Comparison of ENCODE assay signal across 8 mouse cellular contexts in the genomic region with DNA sequence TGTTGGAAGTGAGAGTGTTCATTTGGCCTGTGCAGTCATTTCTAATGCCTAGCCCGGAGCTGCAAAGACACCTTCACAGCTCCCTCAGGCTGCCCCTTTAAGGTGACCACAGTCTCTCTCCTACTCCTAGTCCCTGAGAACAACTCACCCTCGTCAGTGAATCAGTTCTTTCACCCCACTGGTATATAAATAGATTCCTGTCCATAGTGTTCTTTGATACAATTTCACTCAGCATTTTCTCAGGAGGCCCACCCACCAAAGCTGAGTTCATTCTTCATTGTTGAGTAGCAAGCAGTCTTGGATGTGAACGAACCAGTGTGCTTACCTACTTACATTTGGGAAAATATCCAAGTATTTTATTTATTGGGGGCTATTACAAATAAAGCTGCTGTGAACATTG. TPM values are rescaled to one million over a fixed set of nuclear protein-coding genes. Genes with fewer than 3 reads are reported as not detected.
DNase-seq lines count a peak whose midpoint lies in the region; ATAC-seq and TF ChIP-seq lines count a peak whose summit lies in the region.

No protein-coding gene starts in this region.

- WGBS in kidney, postnatal 0 days, result 26% methylated on average over 3 of the region's 3 CpGs
- WGBS in liver, postnatal 0 days (ENCODE audit: insufficient replicate concordance), result 34% methylated on average over 3 of the region's 3 CpGs

- no peaks in the 10 kb centered on the region for H3K9me3 ChIP-seq in kidney, postnatal 0 days (replicated peaks; ENCODE audit: low read length)
- no peaks in the 10 kb centered on the region for H3K9me3 ChIP-seq in liver, postnatal 0 days (ENCODE audit: low read length)

- no peak for TF ChIP-seq CTCF in kidney, postnatal 0 days (IDR thresholded peaks at IDR 0.05; ENCODE audit: low read depth)
- TF ChIP-seq CTCF in liver, postnatal 0 days (IDR thresholded peaks at IDR 0.05; ENCODE audit: low read depth), result no peak

- no peak overlapping the region for H3K4me3 ChIP-seq in kidney, postnatal 0 days (replicated peaks; ENCODE audit: low read depth, low read length)
- H3K4me3 ChIP-seq in liver, postnatal 0 days (ENCODE audit: low read depth, low read length), result no peak overlapping the region

- no peak for TF ChIP-seq EP300 in liver, postnatal 0 days (IDR thresholded peaks at IDR 0.05; ENCODE audit: low read depth)

- peak; percentile 23; the same call in 1 of the 2 replicates for ATAC-seq in frontal cortex, adult (ENCODE audit: low TSS enrichment)
- ATAC-seq in kidney, postnatal 0 days (replicated peaks; ENCODE audit: low FRiP score, low read depth), result no peak
- no peak for ATAC-seq in liver, postnatal 0 days

- H3K27me3 ChIP-seq in kidney, postnatal 0 days (ENCODE audit: insufficient read depth, low read length), result no peaks in the 10 kb centered on the region
- H3K27me3 ChIP-seq in liver, postnatal 0 days (ENCODE audit: insufficient read depth, low read length), result no peaks in the 10 kb centered on the region

- no peak overlapping the region for H3K9ac ChIP-seq in kidney, postnatal 0 days (ENCODE audit: low read depth, low read length)
- no peak overlapping the region for H3K9ac ChIP-seq in liver, postnatal 0 days (replicated peaks)

- H3K4me1 ChIP-seq in kidney, postnatal 0 days (replicated peaks; ENCODE audit: insufficient read depth, low read length), result peaks cover 20% of the 10 kb centered on the region
- H3K4me1 ChIP-seq in liver, postnatal 0 days (ENCODE audit: insufficient read depth), result peaks cover 22% of the 10 kb centered on the region

- no peak for DNase-seq in frontal cortex, adult 2 months (ENCODE audit: extremely low spot score in 1 of 2, low spot score in 1 of 2)
- no peak for DNase-seq in kidney, postnatal 0 days (ENCODE audit: low spot score)
- DNase-seq in kidney, postnatal 4 days, result no peak
- DNase-seq in brain, adult 2 months (ENCODE audit: low read depth, low spot score), result peak; percentile 27
- DNase-seq in liver, postnatal 0 days, result no peak
- no peak for DNase-seq in yolk sac, embryonic 10.5 days (ENCODE audit: low spot score)
- no peak for DNase-seq in thymus, postnatal 36 days

- no peak overlapping the region for H3K4me2 ChIP-seq in kidney, postnatal 0 days (ENCODE audit: low read length)
- peak overlapping the region; percentile 57; the same call in 1 of the 2 replicates for H3K4me2 ChIP-seq in liver, postnatal 0 days (ENCODE audit: low read depth, low read length)

- H3K36me3 ChIP-seq in kidney, postnatal 0 days (ENCODE audit: insufficient read depth, low read length), result no peaks in the 10 kb centered on the region
- H3K36me3 ChIP-seq in liver, postnatal 0 days (replicated peaks; ENCODE audit: insufficient read depth, low read length), result no peaks in the 10 kb centered on the region

- peak overlapping the region; percentile 88 for H3K27ac ChIP-seq in kidney, postnatal 0 days
- H3K27ac ChIP-seq in liver, postnatal 0 days (ENCODE audit: low read depth), result peak overlapping the region; percentile 94

RNA-seq across cellular contexts. Expression of gene Stoml1, which starts 21.7 kb away (rescaled TPM):
- polyA plus RNA-seq in frontal cortex, adult 2 months (2012; rRNA removed), result 99.9 and 102 TPM in 2 replicates
- polyA plus RNA-seq in kidney, postnatal 0 days (2015; fragmentation: Nextera tagmentation; extraction: Ambion mirVana), result 36.6 and 37.6 TPM in 2 replicates
- 5.6 and 6.7 TPM in 2 replicates for polyA plus RNA-seq in liver, postnatal 0 days (2015; fragmentation: Nextera tagmentation; extraction: Ambion mirVana)

RNA-seq across cellular contexts. Expression of gene Pml, which starts 25.0 kb away (rescaled TPM):
- polyA plus RNA-seq in frontal cortex, adult 2 months (2012; rRNA removed), result 9.5 and 10.0 TPM in 2 replicates
- polyA plus RNA-seq in kidney, postnatal 0 days (2015; fragmentation: Nextera tagmentation; extraction: Ambion mirVana), result 14.3 and 15.2 TPM in 2 replicates
- polyA plus RNA-seq in liver, postnatal 0 days (2015; fragmentation: Nextera tagmentation; extraction: Ambion mirVana), result 8.4 and 8.5 TPM in 2 replicates

RNA-seq across cellular contexts. Expression of gene Loxl1, which starts 38.4 kb away (rescaled TPM):
- polyA plus RNA-seq in frontal cortex, adult 2 months (2012; rRNA removed), result 4.9 and 5.3 TPM in 2 replicates
- 60.9 and 62.2 TPM in 2 replicates for polyA plus RNA-seq in kidney, postnatal 0 days (2015; fragmentation: Nextera tagmentation; extraction: Ambion mirVana)
- 2.8 and 3.1 TPM in 2 replicates for polyA plus RNA-seq in liver, postnatal 0 days (2015; fragmentation: Nextera tagmentation; extraction: Ambion mirVana)
